Mouse (Mus musculus) liver, adult 2 months (tissue): ENCODE measurements around the gene Eif4g3. TPM values are rescaled to one million over a fixed set of nuclear protein-coding genes. Genes with fewer than 3 reads are reported as not detected.

Experiments
- DNase-seq: peaks from one replicate; pipeline ENCODE4 v3.0.0-alpha.2; 2011; ENCODE audit warnings: low read depth, low spot score; ENCODE audit errors: extremely low read depth
- H3K27ac ChIP-seq: fragments of 200-500 bp; replicated peaks from 2 replicates; pipeline ENCODE4 v1.5.1; 2012; ENCODE audit warnings: low read depth, mild to moderate bottlenecking, control low read depth, inconsistent platforms, low read length; ENCODE audit not compliant: insufficient read depth
- H3K27me3 ChIP-seq: fragments of 200-500 bp; 2 replicates; pipeline ENCODE4 v1.6.1; 2012; ENCODE audit warnings: mild to moderate bottlenecking, moderate library complexity, low read length, inconsistent platforms; ENCODE audit not compliant: control insufficient read depth, insufficient read depth
- H3K36me3 ChIP-seq: fragments of 200-500 bp; 2 replicates; pipeline ENCODE4 v1.6.1; 2012; ENCODE audit warnings: low read length, inconsistent platforms; ENCODE audit not compliant: control insufficient read depth, insufficient read depth
- H3K4me1 ChIP-seq: fragments of 200-500 bp; 2 replicates; pipeline ENCODE4 v1.6.1; 2011; ENCODE audit warnings: low read length; ENCODE audit not compliant: control insufficient read depth, insufficient read depth
- H3K4me3 ChIP-seq: fragments of 200-500 bp; 2 replicates; pipeline ENCODE4 v1.5.1; 2011; ENCODE audit warnings: low read depth, mild to moderate bottlenecking, control low read depth, low read length, moderate library complexity; ENCODE audit not compliant: insufficient read depth
- H3K79me2 ChIP-seq: fragments of 200-500 bp; 2 replicates; pipeline ENCODE4 v1.6.1; 2012; ENCODE audit warnings: inconsistent platforms, mild to moderate bottlenecking, low read length, moderate library complexity; ENCODE audit not compliant: control insufficient read depth, insufficient read depth
- H3K9ac ChIP-seq: fragments of 200-500 bp; 2 replicates; pipeline ENCODE4 v1.6.1; 2012; ENCODE audit warnings: low read depth, mild to moderate bottlenecking, control low read depth, inconsistent platforms, low read length
- CTCF ChIP-seq: fragments of 200-500 bp; IDR thresholded peaks from 2 replicates; pipeline ENCODE4 v1.5.1; 2011; ENCODE audit warnings: low read depth, low read length, control low read depth
- POLR2A ChIP-seq: fragments of 200-500 bp; IDR thresholded peaks from 2 replicates; pipeline ENCODE4 v1.6.1; 2011; ENCODE audit warnings: low read length, control low read depth; ENCODE audit not compliant: insufficient read depth; ENCODE audit errors: extremely low read depth
- WGBS: fragments of 180-500 bp; shearing (Covaris S2); methylation state at CpG from one replicate; pipeline ENCODE4 v1.1.7; 2018; 5-methylcytosine and 5-hydroxymethylcytosine counted together
- polyA plus RNA-seq: library from polyadenylated mRNA; depleted of rRNA; stranded (reverse); fragments of >200 nt; gene quantifications from 2 replicates; pipeline ENCODE4 v1.2.3, GENCODE M21; 2012
- total RNA-seq: library from RNA; depleted of rRNA; stranded (reverse); fragments of >200 nt; gene quantifications from 2 replicates; pipeline ENCODE4 v1.2.3, GENCODE M21; 2014

The Eif4g3 gene
- total and polyA plus RNA-seq, 2 experiments, result 9.7 to 17.0 TPM

DNA sequence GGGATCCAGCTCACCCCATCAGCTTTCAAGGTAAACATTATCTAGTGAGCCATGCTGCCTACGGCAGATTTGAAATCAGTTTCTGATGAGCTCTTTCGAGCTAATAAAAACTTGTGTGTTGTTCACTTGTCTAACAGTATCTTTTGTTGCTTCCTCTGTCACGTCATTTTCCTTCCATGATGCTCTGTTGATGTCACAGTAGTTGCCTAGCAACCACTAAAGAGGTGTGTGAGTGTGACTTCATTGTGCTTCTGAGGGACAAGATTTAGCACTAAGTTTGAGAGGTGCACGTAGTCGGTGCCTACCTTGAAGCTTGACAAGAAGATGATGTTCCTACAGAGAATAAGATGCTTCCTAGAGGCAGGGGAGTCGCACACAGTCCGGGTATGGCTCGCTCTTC, 154.4 kb downstream of the Eif4g3 start:
- H3K4me3 ChIP-seq, result no peak overlapping the region
- H3K9ac ChIP-seq, result no peak overlapping the region
- no peaks in the 10 kb centered on the region for H3K4me1 ChIP-seq
- WGBS, result 89% methylated on average over 8 of the region's 8 CpGs
- no peaks in the 10 kb centered on the region for H3K27me3 ChIP-seq
- TF ChIP-seq POLR2A (no peak), CTCF (no peak)
- no peak overlapping the region for H3K27ac ChIP-seq
- H3K79me2 ChIP-seq, result no peaks in the 10 kb centered on the region
- peaks cover 3% of the 10 kb centered on the region; the same call in 1 of the 2 replicates for H3K36me3 ChIP-seq
- DNase-seq, result no peak

DNA sequence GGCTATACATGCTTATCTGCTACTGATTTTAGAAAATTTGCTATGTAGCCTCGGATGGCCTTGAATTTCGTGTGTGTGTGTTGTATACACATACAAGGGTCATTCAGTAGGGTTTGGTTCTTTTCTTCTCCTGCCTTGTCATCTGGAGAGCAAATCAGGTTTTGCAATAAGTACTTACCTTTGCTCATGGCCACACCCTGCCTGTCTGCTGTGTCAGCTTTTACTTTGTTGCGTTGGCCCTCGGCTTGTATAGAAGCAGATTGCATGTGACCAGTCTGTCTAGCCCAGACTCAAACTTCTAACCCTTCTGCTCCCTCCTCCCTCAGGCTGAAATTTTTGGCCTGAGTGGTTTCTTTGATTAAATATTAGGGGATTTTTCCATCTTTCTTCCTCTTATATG, 157.2 kb downstream of the Eif4g3 start:
- Histone ChIP-seq H3K4me1 (no peaks in the 10 kb centered on the region), H3K4me3 (no peak overlapping the region), H3K79me2 (no peaks in the 10 kb centered on the region), H3K27me3 (no peaks in the 10 kb centered on the region), H3K36me3 (peaks cover 3% of the 10 kb centered on the region; the same call in 1 of the 2 replicates), H3K9ac (no peak overlapping the region), H3K27ac (no peak overlapping the region)
- DNase-seq, result peak; percentile 68
- TF ChIP-seq POLR2A (no peak), CTCF (no peak)
- WGBS, result 22% methylated on average over 4 of the region's 4 CpGs

DNA sequence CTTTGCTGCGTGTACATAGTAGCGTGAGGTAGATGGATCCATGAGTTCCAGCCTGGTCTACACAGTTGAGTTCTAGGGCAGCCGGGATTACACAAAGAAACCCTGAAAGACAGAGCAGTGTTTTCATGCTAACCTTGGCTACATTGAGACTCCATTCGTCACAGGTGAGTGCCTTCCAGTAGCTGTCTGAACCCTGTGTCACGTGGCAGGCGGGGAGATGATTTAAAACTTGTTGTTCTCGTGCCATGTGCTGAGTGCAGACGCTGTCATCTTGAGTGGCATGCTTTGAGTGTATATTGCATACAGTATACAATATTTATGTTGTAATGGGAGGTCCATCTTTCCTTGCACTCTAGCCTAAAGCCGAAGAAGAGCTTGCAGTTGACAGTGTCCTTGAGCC, 158.4 kb downstream of the Eif4g3 start:
- WGBS, result 93% methylated on average over 9 of the region's 9 CpGs
- H3K36me3 ChIP-seq, result no peaks in the 10 kb centered on the region; the same call in 1 of the 2 replicates
- H3K4me1 ChIP-seq, result no peaks in the 10 kb centered on the region
- H3K9ac ChIP-seq, result no peak overlapping the region
- no peak overlapping the region for H3K4me3 ChIP-seq
- no peaks in the 10 kb centered on the region for H3K79me2 ChIP-seq
- no peak for TF ChIP-seq POLR2A
- TF ChIP-seq CTCF, result no peak
- H3K27ac ChIP-seq, result no peak overlapping the region
- DNase-seq, result no peak
- no peaks in the 10 kb centered on the region for H3K27me3 ChIP-seq

DNA sequence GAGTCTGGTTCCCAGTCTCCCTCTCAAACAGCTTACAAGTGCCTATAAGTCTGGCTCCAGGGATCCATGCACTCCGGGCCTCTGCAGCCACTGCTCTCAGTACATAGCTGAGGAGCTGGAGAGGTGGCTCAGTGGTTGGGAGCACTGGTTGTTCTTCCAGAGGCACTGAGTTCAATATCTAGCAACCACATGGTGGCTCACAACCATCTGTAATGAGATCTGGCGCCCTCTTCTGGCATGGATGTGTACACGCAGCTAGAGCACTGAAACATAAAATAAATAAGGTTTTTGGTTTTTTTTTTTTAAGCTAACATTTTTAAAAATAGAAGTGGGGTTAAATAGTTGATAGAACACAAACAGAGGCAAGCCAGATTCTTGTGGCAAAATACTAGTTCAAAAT, 161.2 kb downstream of the Eif4g3 start:
- Histone ChIP-seq H3K36me3 (peaks cover 10% of the 10 kb centered on the region), H3K9ac (no peak overlapping the region), H3K27me3 (no peaks in the 10 kb centered on the region), H3K79me2 (no peaks in the 10 kb centered on the region), H3K4me1 (no peaks in the 10 kb centered on the region), H3K4me3 (no peak overlapping the region), H3K27ac (no peak overlapping the region)
- peak; percentile 24 for DNase-seq
- WGBS, result 56% methylated on average over 3 of the region's 3 CpGs
- TF ChIP-seq CTCF (peak; percentile 71), POLR2A (no peak)

DNA sequence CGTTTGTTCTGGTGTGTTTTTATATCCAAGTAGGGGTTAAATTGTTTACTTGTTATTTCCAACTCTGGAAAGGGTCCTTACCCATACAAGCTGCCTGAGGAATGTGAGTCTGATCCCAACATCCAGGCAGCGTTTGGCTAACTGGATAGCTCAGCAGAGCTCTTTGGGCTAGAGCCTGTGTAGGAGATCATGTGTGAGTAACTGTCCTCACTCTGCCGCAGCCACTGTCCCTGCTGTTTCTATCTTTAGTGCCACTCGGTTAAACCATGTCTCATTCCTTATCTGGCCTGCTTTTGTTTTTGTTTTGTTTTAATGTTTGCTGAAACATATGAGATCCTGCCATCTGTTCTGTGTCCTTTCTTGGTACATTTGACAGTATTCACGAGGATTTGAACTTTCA, 168.1 kb downstream of the Eif4g3 start:
- no peak for DNase-seq
- 70% methylated on average over 5 of the region's 5 CpGs for WGBS
- Histone ChIP-seq H3K36me3 (peaks cover 31% of the 10 kb centered on the region), H3K4me3 (no peak overlapping the region), H3K4me1 (no peaks in the 10 kb centered on the region), H3K27ac (no peak overlapping the region), H3K27me3 (no peaks in the 10 kb centered on the region), H3K9ac (no peak overlapping the region), H3K79me2 (no peaks in the 10 kb centered on the region)
- TF ChIP-seq POLR2A (no peak), CTCF (no peak)

DNA sequence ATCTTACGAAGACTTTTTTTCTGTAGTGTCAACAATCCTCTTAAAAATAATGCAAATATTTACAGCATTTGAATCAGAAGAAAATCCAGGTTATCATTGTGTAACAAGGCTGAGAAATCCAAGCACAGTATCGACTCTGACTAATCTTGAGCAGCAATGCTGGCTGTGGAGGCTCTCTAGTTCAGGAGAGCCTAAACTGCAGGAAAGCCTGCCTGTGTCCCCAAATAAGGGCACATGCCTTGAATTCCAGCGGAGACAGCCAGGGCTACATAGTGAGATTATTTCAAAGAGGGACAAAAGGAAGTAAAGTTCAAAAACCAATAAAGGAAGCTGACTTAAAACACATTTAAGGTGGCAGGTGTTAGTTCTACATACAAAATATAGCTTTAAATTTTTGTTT, 168.7 kb downstream of the Eif4g3 start:
- H3K36me3 ChIP-seq, result peaks cover 32% of the 10 kb centered on the region
- 60% methylated on average over 3 of the region's 3 CpGs for WGBS
- DNase-seq, result no peak

More for the DNA sequence above, 168.7 kb downstream of the Eif4g3 start:
- H3K27me3 ChIP-seq, result no peaks in the 10 kb centered on the region
- no peaks in the 10 kb centered on the region for H3K79me2 ChIP-seq
- H3K4me3 ChIP-seq, result no peak overlapping the region
- TF ChIP-seq CTCF, result no peak
- TF ChIP-seq POLR2A, result no peak
- no peak overlapping the region for H3K9ac ChIP-seq
- H3K27ac ChIP-seq, result no peak overlapping the region
- H3K4me1 ChIP-seq, result no peaks in the 10 kb centered on the region
